Mouse (Mus musculus): ENCODE results near the gene Adi1.

GRCm38 (mm10) chr12:28704381-28704780 is 29.4 kb downstream of the Adi1 start:
- TF ChIP-seq POLR2A (IDR thresholded peaks at IDR 0.05; ENCODE audit: control insufficient read depth in 1 of 2, insufficient read depth in 1 of 2, low read depth in 1 of 2, low read length in 2 of 2, poor library complexity in 1 of 2) = no peak
- TF ChIP-seq USF1 (IDR thresholded peaks at IDR 0.05; ENCODE audit: low read depth, low read length) = no peak
- TF ChIP-seq ETS1 (IDR thresholded peaks at IDR 0.05; ENCODE audit: low read depth, low read length) = no peak
- TF ChIP-seq SIN3A (IDR thresholded peaks at IDR 0.05; ENCODE audit: low read length) = no peak
- no peak for TF ChIP-seq MEF2A (IDR thresholded peaks at IDR 0.05; ENCODE audit: extremely low read depth, insufficient replicate concordance, low read depth, low read length, poor library complexity, severe bottlenecking)
- TF ChIP-seq CTCF (IDR thresholded peaks at IDR 0.05 in 2 of 3, conservative IDR thresholded peaks at IDR 0.05 in 1 of 3; ENCODE audit: control insufficient read depth in 1 of 3, insufficient read depth in 1 of 3, low read depth in 2 of 3, low read length in 3 of 3, poor library complexity in 1 of 3, severe bottlenecking in 1 of 3) = no peak
- no peak for TF ChIP-seq MAFK (IDR thresholded peaks at IDR 0.05; ENCODE audit: borderline replicate concordance, low read depth, low read length)
- TF ChIP-seq CHD1 (IDR thresholded peaks at IDR 0.05; ENCODE audit: low read depth, low read length) = no peak
- TF ChIP-seq EP300 (IDR thresholded peaks at IDR 0.05; ENCODE audit: low read depth in 1 of 2, low read length in 2 of 2) = no peak
- TF ChIP-seq TAL1 (IDR thresholded peaks at IDR 0.05; ENCODE audit: low read length) = no peak
- TF ChIP-seq POLR2AphosphoS5 (IDR thresholded peaks at IDR 0.05; ENCODE audit: borderline replicate concordance, low read depth, low read length) = no peak
- TF ChIP-seq HCFC1 (IDR thresholded peaks at IDR 0.05; ENCODE audit: low read depth, low read length) = no peak

Measured in MEL (cell line).